Mouse (Mus musculus) adrenal gland, postnatal 10 days (tissue): ENCODE measurements around the gene Olfr62. TPM values are rescaled to one million over a fixed set of nuclear protein-coding genes. Genes with fewer than 3 reads are reported as not detected.

Experiments
- DNase-seq: peaks from one replicate; pipeline ENCODE4 v3.0.0; 2021; ENCODE audit warnings: mixed read lengths
- long read RNA-seq, 2 experiments: library from polyadenylated mRNA; stranded (forward); transcript quantifications; one replicate each; pipeline ENCODE4 v2.0.0; 2021
- total RNA-seq, 2 experiments: library from RNA; stranded (reverse); gene quantifications; 2 replicates each; pipeline ENCODE4 v1.2.3; 2021

Olfr62 gene
- not detected for total RNA-seq
- long read RNA-seq, experiment 1 = 0 reads
- long read RNA-seq, experiment 2 = 0 reads

GRCm38 (mm10) chr4:118658652-118659051 lies at the start of gene Olfr62:
Gene Olfr62 (plus strand): TSS chr4:118658952.
- DNase-seq = no peak

- no peak for DNase-seq
Measured at GRCm38 (mm10) chr4:118609836-118610235, 48.9 kb upstream of the Olfr62 start.

- peak; percentile 73 for DNase-seq
Measured at GRCm38 (mm10) chr4:118612619-118613018, 46.1 kb upstream of the Olfr62 start.

- no peak for DNase-seq
Measured at GRCm38 (mm10) chr4:118615412-118615811, 43.3 kb upstream of the Olfr62 start.

GRCm38 (mm10) chr4:118620279-118620966 lies 38.3 kb upstream of the Olfr62 start, which contains the start of the genes Cfap57 and Ebna1bp2:
Gene Cfap57 (minus strand): TSS chr4:118620777.
Gene Ebna1bp2 (plus strand): TSS chr4:118620799.
- DNase-seq = peak; percentile 93

GRCm38 (mm10) chr4:118620967-118621320 lies 37.8 kb upstream of the Olfr62 start:
- no peak for DNase-seq

GRCm38 (mm10) chr4:118621781-118622180 lies 37.0 kb upstream of the Olfr62 start:
- DNase-seq = no peak

- no peak for DNase-seq
Measured at GRCm38 (mm10) chr4:118630261-118630660, 28.5 kb upstream of the Olfr62 start.

- DNase-seq = peak; percentile 31
Measured at GRCm38 (mm10) chr4:118642346-118643190, 16.2 kb upstream of the Olfr62 start.

- peak; percentile 77 for DNase-seq
Measured at GRCm38 (mm10) chr4:118645234-118645633, 13.5 kb upstream of the Olfr62 start.

GRCm38 (mm10) chr4:118687086-118687485 lies 28.3 kb downstream of the Olfr62 start:
- no peak for DNase-seq

- no peak for DNase-seq
Measured at GRCm38 (mm10) chr4:118692412-118692973, 33.7 kb downstream of the Olfr62 start, which contains the start of gene Olfr1342. Gene Olfr1342 (minus strand): TSS chr4:118692756.

GRCm38 (mm10) chr4:118693812-118694211 lies 35.1 kb downstream of the Olfr62 start:
- no peak for DNase-seq

GRCm38 (mm10) chr4:118703223-118703622 lies 44.5 kb downstream of the Olfr62 start, which contains the start of gene Olfr1341:
Gene Olfr1341 (plus strand): TSS chr4:118703523.
- no peak for DNase-seq

GRCm38 (mm10) chr4:118708086-118708485 lies 49.3 kb downstream of the Olfr62 start:
- no peak for DNase-seq

- no peak for DNase-seq
Measured at GRCm38 (mm10) chr4:118711656-118712055, 52.9 kb downstream of the Olfr62 start.

Other genes with a start within 250 kb of the Olfr62 start
- gene Szt2, start 249.7 kb upstream of the Olfr62 start, total RNA-seq = 10 to 100 TPM; 13.1 to 26.3 TPM
- gene Med8, start 249.6 kb upstream of the Olfr62 start, total RNA-seq = 10 to 100 TPM; 63.3 to 73.5 TPM
- gene Elovl1, start 230.9 kb upstream of the Olfr62 start, total RNA-seq = 10 to 100 TPM; 53.2 to 56.5 TPM
- gene Cdc20, start 221.6 kb upstream of the Olfr62 start, total RNA-seq = 10 to 100 TPM; 23.2 to 28.9 TPM
- under 1 TPM; 0.15 to 0.30 TPM for gene Mpl, start 201.4 kb upstream of the Olfr62 start, total RNA-seq
- 10 to 100 TPM; 67.3 to 74.7 TPM for gene Tie1, start 168.9 kb upstream of the Olfr62 start, total RNA-seq
- 1 to 10 TPM; 2.6 to 4.0 TPM for gene 2610528J11Rik, start 132.0 kb upstream of the Olfr62 start, total RNA-seq
- gene Tmem125, start 114.9 kb upstream of the Olfr62 start, total RNA-seq = 1 to 10 TPM; 1.3 to 1.6 TPM
- gene Cfap57, start 38.2 kb upstream of the Olfr62 start, total RNA-seq = not detected
- gene Ebna1bp2, start 38.2 kb upstream of the Olfr62 start, total RNA-seq = 10 to 100 TPM; 70.6 to 71.1 TPM
- gene Olfr1342, start 33.8 kb downstream of the Olfr62 start, total RNA-seq = not detected
- gene Olfr1341, start 44.6 kb downstream of the Olfr62 start, total RNA-seq = not detected
- not detected for gene Olfr1340, start 61.2 kb downstream of the Olfr62 start, total RNA-seq
- not detected for gene Olfr1339, start 73.2 kb downstream of the Olfr62 start, total RNA-seq
- not detected for gene Olfr1338, start 99.8 kb downstream of the Olfr62 start, total RNA-seq
- gene Olfr1337, start 123.6 kb downstream of the Olfr62 start, total RNA-seq = not detected
- not detected for gene Olfr1335, start 151.0 kb downstream of the Olfr62 start, total RNA-seq
- not detected for gene Olfr1333, start 177.3 kb downstream of the Olfr62 start, total RNA-seq
- gene Olfr1331, start 205.7 kb downstream of the Olfr62 start, total RNA-seq = not detected
- not detected for gene Olfr1330, start 229.6 kb downstream of the Olfr62 start, total RNA-seq